Mouse (Mus musculus) gastrocnemius, adult 2 months (tissue): ENCODE results near the gene Gal. TPM values are rescaled to one million over a fixed set of nuclear protein-coding genes. Genes with fewer than 3 reads are reported as not detected.
A peak's percentile ranks its signal among the peaks of the same experiment; 100 is the strongest.

Experiments used
- DNase-seq: peaks from one replicate; pipeline ENCODE4 v3.0.0; 2022
- H3K27ac ChIP-seq: fragments of 200-600 bp; 2 replicates; pipeline ENCODE4 v1.8.1; 2022; ENCODE audit warnings: mild to moderate bottlenecking
- H3K4me3 ChIP-seq: fragments of 200-600 bp; 2 replicates; pipeline ENCODE4 v1.8.1; 2022; ENCODE audit warnings: mild to moderate bottlenecking, moderate library complexity
- CTCF ChIP-seq: fragments of 200-600 bp; IDR thresholded peaks from 2 replicates; pipeline ENCODE4 v1.8.1; 2022; ENCODE audit warnings: antibody characterized with exemption, mild to moderate bottlenecking, moderate library complexity
- intact Hi-C: fragments of 180-260 bp; cut with DNase I; formaldehyde crosslinking; loops from one replicate; pipeline ENCODE4 v1.15.1; 2025
- total RNA-seq, 2 experiments: library from RNA; stranded (reverse); gene quantifications; 2 replicates each; pipeline ENCODE4 v1.2.3; 2021

Gal gene
- total RNA-seq, 2 experiments from 2014 or later: 0.42 TPM; not detected in 1

- H3K27ac ChIP-seq: no peak overlapping the region
- TF ChIP-seq CTCF: no peak
- no peak overlapping the region for H3K4me3 ChIP-seq
- DNase-seq: no peak
- intact Hi-C loops: no loop called here
Measured at GRCm38 (mm10) chr19:3402390-3402789, 12.0 kb downstream of the Gal start.

GRCm38 (mm10) chr19:3401943-3402342, 12.4 kb downstream of the Gal start:
- intact Hi-C loops: no loop called here

GRCm38 (mm10) chr19:3401504-3401903, 12.8 kb downstream of the Gal start:
- intact Hi-C loops: no loop called here
- TF ChIP-seq CTCF: no peak

More at GRCm38 (mm10) chr19:3401943-3402342, 12.4 kb downstream of the Gal start:
- H3K4me3 ChIP-seq: no peak overlapping the region
- DNase-seq: no peak
- no peak overlapping the region for H3K27ac ChIP-seq
- no peak for TF ChIP-seq CTCF

GRCm38 (mm10) chr19:3400057-3400456, 14.3 kb downstream of the Gal start:
- intact Hi-C loops: no loop called here
- no peak for DNase-seq
- Histone ChIP-seq H3K4me3 (no peak overlapping the region), H3K27ac (no peak overlapping the region)
- no peak for TF ChIP-seq CTCF

More at GRCm38 (mm10) chr19:3401504-3401903, 12.8 kb downstream of the Gal start:
- DNase-seq: no peak
- Histone ChIP-seq H3K4me3 (no peak overlapping the region), H3K27ac (no peak overlapping the region)

GRCm38 (mm10) chr19:3394216-3394615, 20.1 kb downstream of the Gal start:
- intact Hi-C loops: loop anchor here (5.0 kb wide), 1 partner anchor 43 kb away; no protein-coding TSS in a partner anchor
- no peak for DNase-seq
- Histone ChIP-seq H3K27ac (no peak overlapping the region), H3K4me3 (no peak overlapping the region)
- no peak for TF ChIP-seq CTCF

GRCm38 (mm10) chr19:3392384-3392783, 22.0 kb downstream of the Gal start:
- intact Hi-C loops: loop anchor here (5.0 kb wide), 1 partner anchor 45 kb away; no protein-coding TSS in a partner anchor
- no peak for DNase-seq
- H3K27ac ChIP-seq: no peak overlapping the region

GRCm38 (mm10) chr19:3389089-3389488, 25.3 kb downstream of the Gal start:
- peak; percentile 79 for TF ChIP-seq CTCF
- peak overlapping the region; percentile 73 for H3K4me3 ChIP-seq
- intact Hi-C loops: loop anchor here (1.0 kb wide), 1 partner anchor 62 kb away; no protein-coding TSS in a partner anchor
- peak; percentile 93 for DNase-seq
- H3K27ac ChIP-seq: peak overlapping the region; percentile 69

More at GRCm38 (mm10) chr19:3392384-3392783, 22.0 kb downstream of the Gal start:
- no peak for TF ChIP-seq CTCF
- no peak overlapping the region for H3K4me3 ChIP-seq

GRCm38 (mm10) chr19:3388629-3389057, 25.7 kb downstream of the Gal start, which contains the start of gene Tesmin:
Gene Tesmin, plus strand, starts transcription at chr19:3388857.
- peak; percentile 8; the same call in 1 of the 2 replicates for TF ChIP-seq CTCF
- intact Hi-C loops: loop anchor here (1.0 kb wide), 1 partner anchor 63 kb away; no protein-coding TSS in a partner anchor
- Histone ChIP-seq H3K4me3 (peak within 1 kb of the TSS; percentile 73), H3K27ac (peak within 1 kb of the TSS; percentile 69)
- DNase-seq: peak; percentile 87

- DNase-seq: no peak
- Histone ChIP-seq H3K27ac (no peak overlapping the region), H3K4me3 (no peak overlapping the region)
- intact Hi-C loops: no loop called here
- no peak for TF ChIP-seq CTCF
Measured at GRCm38 (mm10) chr19:3388061-3388460, 26.3 kb downstream of the Gal start.

- intact Hi-C loops: no loop called here
- no peak for DNase-seq
- no peak overlapping the region for H3K27ac ChIP-seq
- H3K4me3 ChIP-seq: no peak overlapping the region
- TF ChIP-seq CTCF: no peak
Measured at GRCm38 (mm10) chr19:3378614-3379013, 35.7 kb downstream of the Gal start.

GRCm38 (mm10) chr19:3376966-3377715, 37.2 kb downstream of the Gal start:
- peak; percentile 42 for DNase-seq
- no peak overlapping the region for H3K27ac ChIP-seq
- no peak overlapping the region for H3K4me3 ChIP-seq
- intact Hi-C loops: no loop called here
- TF ChIP-seq CTCF: no peak

- no peak for TF ChIP-seq CTCF
- DNase-seq: no peak
- intact Hi-C loops: no loop called here
- Histone ChIP-seq H3K4me3 (no peak overlapping the region), H3K27ac (peak overlapping the region; percentile 38)
Measured at GRCm38 (mm10) chr19:3375945-3376495, 38.3 kb downstream of the Gal start.

GRCm38 (mm10) chr19:3374028-3374427, 40.3 kb downstream of the Gal start:
- H3K27ac ChIP-seq: no peak overlapping the region
- peak; percentile 35 for TF ChIP-seq CTCF
- no peak overlapping the region for H3K4me3 ChIP-seq
- DNase-seq: no peak
- intact Hi-C loops: no loop called here
